Mouse (Mus musculus) midbrain, embryonic 15.5 days (tissue): Measurements from ENCODE around the gene Slc22a28. TPM values are rescaled to one million over a fixed set of nuclear protein-coding genes. Genes with fewer than 3 reads are reported as not detected.
"Not testable (repeated sequence)": the region's sequence is repeated elsewhere in the genome, so short reads cannot be mapped to it uniquely, and the experiment has no call there.

Experiments used
- ATAC-seq: fragments of 200-750 bp; cut with Nextera tagmentation; replicated peaks from 2 replicates; pipeline ENCODE4 v1.8.0; 2017; ENCODE audit warnings: moderate TSS enrichment
- H3K27ac ChIP-seq: fragments of 300-500 bp; sonication (generic); 2 replicates; pipeline ENCODE4 v1.5.1; 2015; ENCODE audit warnings: mild to moderate bottlenecking, inconsistent platforms
- H3K27me3 ChIP-seq: fragments of 300-500 bp; sonication (generic); replicated peaks from 2 replicates; pipeline ENCODE4 v1.6.1; 2015; ENCODE audit warnings: inconsistent platforms
- H3K36me3 ChIP-seq: fragments of 300-500 bp; sonication (generic); replicated peaks from 2 replicates; pipeline ENCODE4 v1.6.1; 2015; ENCODE audit warnings: inconsistent platforms
- H3K4me1 ChIP-seq: fragments of 300-500 bp; sonication (generic); 2 replicates; pipeline ENCODE4 v1.6.1; 2015; ENCODE audit warnings: inconsistent platforms
- H3K4me2 ChIP-seq: fragments of 300-500 bp; sonication (generic); 2 replicates; pipeline ENCODE4 v1.6.1; 2015; ENCODE audit warnings: inconsistent platforms, mild to moderate bottlenecking, moderate library complexity
- H3K4me3 ChIP-seq: fragments of 300-500 bp; sonication (generic); 2 replicates; pipeline ENCODE4 v1.5.1; 2015; ENCODE audit warnings: mild to moderate bottlenecking, inconsistent platforms
- H3K9ac ChIP-seq: fragments of 300-500 bp; sonication (generic); 2 replicates; pipeline ENCODE4 v1.6.1; 2015; ENCODE audit warnings: mild to moderate bottlenecking, inconsistent platforms
- H3K9me3 ChIP-seq: fragments of 300-500 bp; sonication (generic); 2 replicates; pipeline ENCODE4 v1.6.1; 2016; ENCODE audit warnings: inconsistent platforms
- WGBS: fragments of 180-500 bp; shearing (Covaris S2); methylation state at CpG from one replicate; pipeline ENCODE4 v1.1.7; 2015; ENCODE audit warnings: mixed read lengths; 5-methylcytosine and 5-hydroxymethylcytosine counted together
- polyA plus RNA-seq: library from polyadenylated mRNA; unstranded; fragments of >200 nt; fragmentation: Nextera tagmentation; extraction: Ambion mirVana; gene quantifications from 2 replicates; pipeline ENCODE4 v1.2.1, GENCODE M21; 2015

Gene Slc22a28
- not detected in 2 replicates for polyA plus RNA-seq

GRCm38 (mm10) chr19:8131881-8132280 lies at the start of gene Slc22a28:
TSS of gene Slc22a28 (minus strand) at chr19:8131982.
- H3K9me3 ChIP-seq, ATAC-seq, H3K36me3 ChIP-seq, H3K27ac ChIP-seq, H3K4me1 ChIP-seq, H3K9ac ChIP-seq, H3K27me3 ChIP-seq, H3K4me2 ChIP-seq, H3K4me3 ChIP-seq: not testable (repeated sequence)
- WGBS, result 95% methylated on average over 3 of the region's 3 CpGs

GRCm38 (mm10) chr19:8148787-8149523 lies 17.2 kb upstream of the Slc22a28 start:
- Histone ChIP-seq H3K4me1 (no peaks in the 10 kb centered on the region), H3K9ac (no peak overlapping the region), H3K9me3 (peaks cover 16% of the 10 kb centered on the region), H3K27me3 (no peaks in the 10 kb centered on the region), H3K36me3 (no peaks in the 10 kb centered on the region), H3K4me2 (no peak overlapping the region), H3K27ac (no peak overlapping the region), H3K4me3 (no peak overlapping the region)
- 57% methylated on average over 2 of the region's 2 CpGs for WGBS
- no peak for ATAC-seq

DNA sequence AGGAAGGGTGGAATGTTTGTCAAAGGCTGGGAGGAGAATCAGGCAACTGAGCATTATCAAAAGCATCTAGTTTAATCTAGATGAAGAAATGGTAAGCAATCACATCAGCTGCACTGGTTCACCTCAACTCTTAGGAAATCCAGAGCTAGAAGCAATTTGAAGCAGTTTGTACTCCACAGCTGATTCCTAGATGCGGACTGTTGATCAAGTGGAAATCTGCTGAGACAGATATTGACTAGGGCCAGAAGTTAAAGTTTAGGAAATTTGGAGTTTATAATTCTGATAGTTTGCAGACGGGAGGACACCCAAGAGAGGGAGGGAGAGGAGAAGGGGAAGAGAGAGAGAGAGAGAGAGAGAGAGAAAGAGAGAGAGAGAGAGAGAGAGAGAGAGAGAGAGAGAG lies 10.9 kb upstream of the Slc22a28 start:
- not testable (repeated sequence) for H3K36me3 ChIP-seq, H3K9ac ChIP-seq, H3K27me3 ChIP-seq, H3K4me3 ChIP-seq, H3K4me1 ChIP-seq, H3K4me2 ChIP-seq, H3K9me3 ChIP-seq, H3K27ac ChIP-seq, ATAC-seq
- WGBS, result 63% methylated on average over 2 of the region's 2 CpGs

DNA sequence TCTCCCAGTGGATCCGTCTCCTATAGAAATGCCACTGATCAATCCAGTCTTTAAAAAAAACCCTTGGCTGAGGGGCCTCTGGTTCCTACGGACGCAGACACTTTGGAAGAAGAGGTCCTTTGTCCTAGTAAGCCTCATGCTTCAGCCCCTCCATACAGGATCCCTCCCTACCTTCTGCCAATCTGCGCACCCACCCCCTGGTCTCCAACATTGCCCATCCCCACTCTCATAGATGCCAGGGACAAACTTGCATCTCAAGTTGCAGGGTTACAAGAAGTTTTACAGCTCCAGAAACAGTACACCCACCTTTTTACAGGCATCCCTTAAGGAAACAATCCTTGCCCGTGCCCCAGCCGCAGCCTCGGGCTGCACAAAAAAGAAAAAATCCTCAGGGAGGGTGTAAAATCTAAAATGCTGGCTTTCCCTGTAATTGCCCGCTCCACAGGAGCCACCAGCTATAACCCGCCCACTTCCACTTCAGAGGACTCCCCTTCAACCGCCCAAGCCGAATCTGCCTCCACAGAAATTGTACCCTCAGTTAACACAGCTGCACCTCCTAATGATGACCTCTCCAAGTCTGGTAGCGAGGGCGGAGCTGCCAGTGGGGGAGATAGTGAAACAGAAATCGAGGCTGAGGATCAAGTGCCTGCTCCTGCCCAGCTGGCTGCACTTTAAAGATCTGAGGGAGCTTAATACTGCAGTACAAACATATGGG lies 2.5 kb upstream of the Slc22a28 start:
- WGBS, result 74% methylated on average over 14 of the region's 14 CpGs

GRCm38 (mm10) chr19:8019904-8020349 lies 111.9 kb downstream of the Slc22a28 start:
- H3K27ac ChIP-seq, result no peak overlapping the region
- no peak overlapping the region for H3K9ac ChIP-seq
- no peak overlapping the region for H3K4me3 ChIP-seq
- 88% methylated on average over 13 of the region's 13 CpGs for WGBS
- no peaks in the 10 kb centered on the region for H3K36me3 ChIP-seq
- H3K4me1 ChIP-seq, result no peaks in the 10 kb centered on the region
- H3K27me3 ChIP-seq, result no peaks in the 10 kb centered on the region
- ATAC-seq, result no peak
- no peak overlapping the region for H3K4me2 ChIP-seq
- peaks cover 8% of the 10 kb centered on the region; the same call in 1 of the 2 replicates for H3K9me3 ChIP-seq

More for the DNA sequence above, 2.5 kb upstream of the Slc22a28 start:
- ATAC-seq, H3K36me3 ChIP-seq, H3K4me2 ChIP-seq, H3K27me3 ChIP-seq, H3K27ac ChIP-seq, H3K4me3 ChIP-seq, H3K9ac ChIP-seq, H3K4me1 ChIP-seq, H3K9me3 ChIP-seq: not testable (repeated sequence)

GRCm38 (mm10) chr19:8019329-8019851 lies 112.4 kb downstream of the Slc22a28 start:
- not testable (repeated sequence) for H3K4me1 ChIP-seq, H3K36me3 ChIP-seq, H3K27me3 ChIP-seq, H3K27ac ChIP-seq, H3K9me3 ChIP-seq, ATAC-seq, H3K9ac ChIP-seq, H3K4me2 ChIP-seq, H3K4me3 ChIP-seq
- 92% methylated on average over 17 of the region's 17 CpGs for WGBS

- not testable (repeated sequence) for H3K4me1 ChIP-seq, H3K4me2 ChIP-seq, H3K9me3 ChIP-seq, H3K9ac ChIP-seq, H3K27ac ChIP-seq, H3K4me3 ChIP-seq, ATAC-seq, H3K36me3 ChIP-seq, H3K27me3 ChIP-seq
- WGBS, result 93% methylated on average over 9 of the region's 9 CpGs
These were observed 113.2 kb downstream of the Slc22a28 start for GRCm38 (mm10) chr19:8018535-8018934.

Other genes with a start within 250 kb of the Slc22a28 start
- not detected in 2 replicates for gene Slc22a27, start 166.0 kb downstream of the Slc22a28 start, polyA plus RNA-seq
- 0.06 and 0.11 TPM in 2 replicates for gene Slc22a29, start 86.9 kb upstream of the Slc22a28 start, polyA plus RNA-seq